Mouse (Mus musculus) erythroblast, adult 5-6 weeks (primary cell): ENCODE measurements around the gene Ankrd23. TPM values are rescaled to one million over a fixed set of nuclear protein-coding genes. Genes with fewer than 3 reads are reported as not detected.

ENCODE experiments used
- ATAC-seq: replicated peaks from 2 replicates; pipeline ENCODE4 v1.8.0; 2016; ENCODE audit warnings: moderate number of reproducible peaks, mild to moderate bottlenecking, moderate TSS enrichment, inconsistent platforms; ENCODE audit not compliant: poor library complexity, low FRiP score, severe bottlenecking
- total RNA-seq, 2 experiments: library from RNA; stranded (forward) in 1 of 2; stranded (reverse) in 1 of 2; fragments of 150-400 nt in 1 of 2; fragments of 200-764, 138-1000 nt in 1 of 2; gene quantifications; 2 replicates each; pipeline versions ENCODE4 v1.2.3 to v1.2.4; 2015 to 2017; ENCODE audit warnings: low replicate concordance in 2 of 2

Gene Ankrd23
- total RNA-seq, 2 experiments from 2014 or later = 1.0 TPM; not detected in 1

DNA sequence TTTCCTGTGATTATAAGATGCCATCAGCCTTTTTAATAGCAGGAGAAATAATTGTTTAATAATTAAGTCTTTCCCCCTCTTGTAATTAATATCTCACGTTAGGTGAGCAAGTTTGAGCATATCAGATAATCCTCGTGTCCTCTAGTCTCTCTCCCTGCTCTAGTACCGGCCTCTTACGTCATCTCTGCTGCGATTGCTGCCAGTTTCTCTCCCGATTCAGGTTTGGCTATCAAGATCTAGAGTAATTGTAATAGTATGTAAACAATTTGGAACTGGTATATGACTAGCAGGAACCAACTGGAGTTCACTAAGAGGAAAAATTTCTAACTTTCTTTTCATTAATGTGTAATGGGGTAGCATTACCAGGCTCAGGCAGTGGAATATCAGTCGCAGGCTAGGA, 51.6 kb downstream of the Ankrd23 start:
- no peak for ATAC-seq

DNA sequence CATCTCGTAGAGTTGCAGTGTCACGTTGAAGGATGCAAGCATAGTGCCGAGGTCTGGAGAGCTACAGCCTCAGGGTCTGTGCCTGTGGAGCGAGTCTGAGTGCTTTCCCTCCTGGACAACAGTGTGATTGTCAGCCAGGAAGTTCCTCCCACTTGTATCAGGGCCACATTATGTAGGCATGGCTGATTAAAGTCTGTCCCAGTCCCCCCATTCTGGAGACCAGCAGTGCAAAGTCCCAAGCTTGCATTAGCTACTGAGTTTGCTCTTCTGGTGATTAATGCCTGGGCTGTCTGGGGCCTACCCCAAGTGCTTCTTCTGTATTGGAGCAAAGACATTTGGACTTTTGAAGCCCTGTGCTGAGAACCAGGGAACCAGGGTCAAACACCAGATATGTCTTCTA, 52.9 kb downstream of the Ankrd23 start:
- ATAC-seq = no peak

Other genes starting within 250 kb of the Ankrd23 start
- 2.3 and 5.6 TPM in 2 replicates for gene Arid5a, start 229.2 kb downstream of the Ankrd23 start, total RNA-seq (2015; ENCODE audit: low replicate concordance)
- gene Arid5a, start 229.2 kb downstream of the Ankrd23 start, total RNA-seq (2017; ENCODE audit: low replicate concordance) = 2.6 and 3.2 TPM in 2 replicates
- 1.9 and 4.6 TPM in 2 replicates for gene Kansl3, start 167.7 kb downstream of the Ankrd23 start, total RNA-seq (2015; ENCODE audit: low replicate concordance)
- gene Kansl3, start 167.7 kb downstream of the Ankrd23 start, total RNA-seq (2017; ENCODE audit: low replicate concordance) = 10.1 and 13.5 TPM in 2 replicates
- gene Fer1l5, start 164.6 kb downstream of the Ankrd23 start, total RNA-seq (2015; ENCODE audit: low replicate concordance) = not detected in 2 replicates
- gene Fer1l5, start 164.6 kb downstream of the Ankrd23 start, total RNA-seq (2017; ENCODE audit: low replicate concordance) = not detected in 2 replicates
- 6.9 and 7.5 TPM in 2 replicates for gene Lman2l, start 91.6 kb downstream of the Ankrd23 start, total RNA-seq (2015; ENCODE audit: low replicate concordance)
- gene Lman2l, start 91.6 kb downstream of the Ankrd23 start, total RNA-seq (2017; ENCODE audit: low replicate concordance) = 1.7 and 3.2 TPM in 2 replicates
- gene Cnnm4, start 65.3 kb downstream of the Ankrd23 start, total RNA-seq (2015; ENCODE audit: low replicate concordance) = 1.5 and 2.3 TPM in 2 replicates
- 1.5 and 3.2 TPM in 2 replicates for gene Cnnm4, start 65.3 kb downstream of the Ankrd23 start, total RNA-seq (2017; ENCODE audit: low replicate concordance)
- 7.9 and 8.8 TPM in 2 replicates for gene Cnnm3, start 25.0 kb downstream of the Ankrd23 start, total RNA-seq (2015; ENCODE audit: low replicate concordance)
- gene Cnnm3, start 25.0 kb downstream of the Ankrd23 start, total RNA-seq (2017; ENCODE audit: low replicate concordance) = 5.7 and 7.4 TPM in 2 replicates
- gene Gm42417, start 2.5 kb upstream of the Ankrd23 start, total RNA-seq (2015; ENCODE audit: low replicate concordance) = not detected in 2 replicates
- gene Gm42417, start 2.5 kb upstream of the Ankrd23 start, total RNA-seq (2017; ENCODE audit: low replicate concordance) = not detected in 2 replicates
- gene Ankrd39, start 10.6 kb upstream of the Ankrd23 start, total RNA-seq (2015; ENCODE audit: low replicate concordance) = 0.42 TPM in 1 of 2 replicates, not detected in the other
- gene Ankrd39, start 10.6 kb upstream of the Ankrd23 start, total RNA-seq (2017; ENCODE audit: low replicate concordance) = 0.56 and 1.2 TPM in 2 replicates
- not detected in 2 replicates for gene Sema4c, start 21.5 kb upstream of the Ankrd23 start, total RNA-seq (2015; ENCODE audit: low replicate concordance)
- gene Sema4c, start 21.5 kb upstream of the Ankrd23 start, total RNA-seq (2017; ENCODE audit: low replicate concordance) = 0.56 and 0.60 TPM in 2 replicates
- gene Fam178b, start 146.3 kb upstream of the Ankrd23 start, total RNA-seq (2015; ENCODE audit: low replicate concordance) = not detected in 2 replicates
- gene Fam178b, start 146.3 kb upstream of the Ankrd23 start, total RNA-seq (2017; ENCODE audit: low replicate concordance) = not detected in 2 replicates
- gene Cox5b, start 154.6 kb upstream of the Ankrd23 start, total RNA-seq (2015; ENCODE audit: low replicate concordance) = 131 and 231 TPM in 2 replicates
- gene Cox5b, start 154.6 kb upstream of the Ankrd23 start, total RNA-seq (2017; ENCODE audit: low replicate concordance) = 82.2 and 158 TPM in 2 replicates
- not detected in 2 replicates for gene 4933424G06Rik, start 173.3 kb upstream of the Ankrd23 start, total RNA-seq (2015; ENCODE audit: low replicate concordance)
- gene 4933424G06Rik, start 173.3 kb upstream of the Ankrd23 start, total RNA-seq (2017; ENCODE audit: low replicate concordance) = not detected in 2 replicates
- 3.6 and 4.2 TPM in 2 replicates for gene Actr1b, start 177.5 kb upstream of the Ankrd23 start, total RNA-seq (2015; ENCODE audit: low replicate concordance)
- 6.2 and 9.6 TPM in 2 replicates for gene Actr1b, start 177.5 kb upstream of the Ankrd23 start, total RNA-seq (2017; ENCODE audit: low replicate concordance)
- gene Zap70, start 224.9 kb upstream of the Ankrd23 start, total RNA-seq (2015; ENCODE audit: low replicate concordance) = not detected in 2 replicates
- gene Zap70, start 224.9 kb upstream of the Ankrd23 start, total RNA-seq (2017; ENCODE audit: low replicate concordance) = 0.17 and 0.70 TPM in 2 replicates